Mouse (Mus musculus) kidney, postnatal 0 days (tissue): ENCODE measurements at regions not wholly inside any gene's neighbourhood (a gene's known extent, or its start where the extent isn't known, plus 50 kb on each side); places are given as distances from the start of the nearest gene placed in this dataset.
A peak's percentile ranks its signal among the peaks of the same experiment; 100 is the strongest.

Experiments used
- ATAC-seq: fragments of 200-750 bp; cut with Nextera tagmentation; replicated peaks from 2 replicates; pipeline ENCODE4 v1.8.0; 2017; ENCODE audit warnings: low read depth, moderate number of reproducible peaks, moderate TSS enrichment, moderate library complexity; ENCODE audit not compliant: low FRiP score
- DNase-seq: peaks from one replicate; pipeline ENCODE4 v3.0.0-alpha.2; 2016; ENCODE audit warnings: low spot score
- H3K27ac ChIP-seq: fragments of 300-500 bp; sonication (generic); 2 replicates; pipeline ENCODE4 v1.5.1; 2014; ENCODE audit warnings: mild to moderate bottlenecking
- H3K27me3 ChIP-seq: fragments of 300-500 bp; sonication (generic); 2 replicates; pipeline ENCODE4 v1.6.1; 2014; ENCODE audit warnings: low read length, mixed read lengths; ENCODE audit not compliant: insufficient read depth
- H3K36me3 ChIP-seq: fragments of 300-500 bp; sonication (generic); 2 replicates; pipeline ENCODE4 v1.6.1; 2014; ENCODE audit warnings: low read length, mixed read lengths; ENCODE audit not compliant: insufficient read depth
- H3K4me1 ChIP-seq: fragments of 300-500 bp; sonication (generic); replicated peaks from 2 replicates; pipeline ENCODE4 v1.6.1; 2014; ENCODE audit warnings: antibody characterized with exemption, low read length, mixed read lengths; ENCODE audit not compliant: insufficient read depth
- H3K4me2 ChIP-seq: fragments of 300-500 bp; sonication (generic); 2 replicates; pipeline ENCODE4 v1.6.1; 2014; ENCODE audit warnings: mild to moderate bottlenecking, low read length, moderate library complexity, mixed read lengths
- H3K4me3 ChIP-seq: fragments of 300-500 bp; sonication (generic); replicated peaks from 2 replicates; pipeline ENCODE4 v1.5.1; 2014; ENCODE audit warnings: low read depth, low read length
- H3K9ac ChIP-seq: fragments of 300-500 bp; sonication (generic); 2 replicates; pipeline ENCODE4 v1.6.1; 2014; ENCODE audit warnings: low read depth, low read length
- H3K9me3 ChIP-seq: fragments of 300-500 bp; sonication (generic); replicated peaks from 2 replicates; pipeline ENCODE4 v1.6.1; 2016; ENCODE audit warnings: low read length, inconsistent platforms, mixed read lengths
- CTCF ChIP-seq: IDR thresholded peaks from 2 replicates; pipeline ENCODE4 v1.5.1; 2016; ENCODE audit warnings: antibody characterized with exemption, low read depth, mild to moderate bottlenecking, moderate library complexity
- WGBS: fragments of 180-500 bp; shearing (Covaris S2); extraction: QIAGEN DNeasy Blood & Tissue Kit; methylation state at CpG from one replicate; pipeline ENCODE4 v1.1.7; 2014; 5-methylcytosine and 5-hydroxymethylcytosine counted together

DNA sequence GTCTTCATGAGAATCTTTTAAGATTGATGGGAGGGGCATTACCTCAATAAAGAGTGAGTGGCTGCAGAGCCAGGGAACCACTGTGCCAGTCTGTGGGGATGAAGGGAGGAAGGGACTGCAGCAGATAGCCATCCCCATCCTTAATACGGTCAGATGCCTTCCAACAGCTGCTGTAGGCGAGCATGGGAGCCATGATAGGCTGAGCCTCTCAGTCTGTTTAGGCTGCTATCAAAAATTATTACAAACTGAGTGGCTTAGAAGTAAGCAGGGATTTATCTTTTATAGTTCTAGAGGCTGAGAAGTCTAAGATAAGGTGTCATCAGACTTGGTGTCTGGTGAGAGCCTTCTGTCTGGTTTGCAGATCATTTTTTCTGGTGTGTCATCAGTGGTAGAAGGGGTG is 204.3 kb downstream of the Sec16b start:
- WGBS, result 77% methylated on average over 2 of the region's 2 CpGs
- no peak overlapping the region for H3K4me3 ChIP-seq

DNA sequence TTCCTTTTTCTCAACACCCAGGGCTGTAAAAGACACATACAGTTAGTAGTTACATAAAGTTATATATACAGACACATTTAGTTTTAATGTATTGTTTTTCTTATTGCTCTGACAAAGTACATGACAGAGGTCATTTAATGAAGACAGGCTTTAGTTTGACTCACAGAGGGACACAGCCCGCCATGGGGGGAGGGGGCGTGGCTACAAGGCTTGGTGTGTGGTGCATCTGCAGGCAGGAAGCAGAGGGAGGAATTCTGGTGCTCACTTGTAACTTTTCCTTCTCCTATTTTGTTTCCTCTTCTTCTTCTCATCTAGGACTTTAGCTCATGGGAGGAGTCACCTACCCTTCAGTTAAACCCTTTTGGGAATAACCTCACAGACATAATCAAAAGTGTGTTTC is 206.0 kb downstream of the Sec16b start:
- H3K4me3 ChIP-seq, result no peak overlapping the region
- H3K4me1 ChIP-seq, result no peaks in the 10 kb centered on the region
- no peak for TF ChIP-seq CTCF
- 48% methylated on average over 2 of the region's 2 CpGs for WGBS
- H3K27me3 ChIP-seq, result no peaks in the 10 kb centered on the region
- no peaks in the 10 kb centered on the region for H3K9me3 ChIP-seq
- no peak overlapping the region for H3K4me2 ChIP-seq
- no peak overlapping the region for H3K27ac ChIP-seq
- DNase-seq (no peak), ATAC-seq (no peak)
- no peaks in the 10 kb centered on the region for H3K36me3 ChIP-seq
- no peak overlapping the region for H3K9ac ChIP-seq

More for the DNA sequence above, 204.3 kb downstream of the Sec16b start:
- DNase-seq (no peak), ATAC-seq (no peak)
- no peaks in the 10 kb centered on the region for H3K4me1 ChIP-seq
- H3K9ac ChIP-seq, result no peak overlapping the region
- H3K27ac ChIP-seq, result no peak overlapping the region
- no peaks in the 10 kb centered on the region for H3K36me3 ChIP-seq
- H3K27me3 ChIP-seq, result no peaks in the 10 kb centered on the region
- no peaks in the 10 kb centered on the region for H3K9me3 ChIP-seq
- no peak overlapping the region for H3K4me2 ChIP-seq
- no peak for TF ChIP-seq CTCF

DNA sequence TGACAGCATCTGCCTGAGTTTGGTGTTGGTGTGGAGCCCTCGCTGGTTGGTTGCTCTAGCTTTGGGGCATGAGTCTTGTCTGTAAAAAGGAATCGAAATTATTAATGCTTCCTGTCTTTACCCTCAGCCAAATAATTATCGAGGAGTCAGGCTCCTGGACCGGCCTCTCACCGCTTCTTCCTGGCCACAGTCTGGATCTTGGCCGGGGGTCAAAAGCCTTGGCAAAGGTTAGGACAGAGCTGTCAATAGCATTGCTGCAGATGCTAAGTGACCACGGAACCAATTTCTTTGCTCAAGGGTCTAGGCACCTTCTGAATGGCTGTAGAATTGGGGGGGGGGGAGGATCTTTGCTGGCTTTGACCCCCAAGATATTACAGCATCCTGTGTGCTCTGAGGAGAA is 207.3 kb downstream of the Sec16b start:
- H3K27me3 ChIP-seq, result no peaks in the 10 kb centered on the region
- ATAC-seq (no peak), DNase-seq (no peak)
- WGBS, result 86% methylated on average over 7 of the region's 7 CpGs
- TF ChIP-seq CTCF, result no peak
- H3K4me2 ChIP-seq, result no peak overlapping the region
- H3K9me3 ChIP-seq, result no peaks in the 10 kb centered on the region
- H3K36me3 ChIP-seq, result no peaks in the 10 kb centered on the region
- no peak overlapping the region for H3K9ac ChIP-seq
- H3K4me1 ChIP-seq, result no peaks in the 10 kb centered on the region
- H3K27ac ChIP-seq, result no peak overlapping the region
- H3K4me3 ChIP-seq, result no peak overlapping the region

DNA sequence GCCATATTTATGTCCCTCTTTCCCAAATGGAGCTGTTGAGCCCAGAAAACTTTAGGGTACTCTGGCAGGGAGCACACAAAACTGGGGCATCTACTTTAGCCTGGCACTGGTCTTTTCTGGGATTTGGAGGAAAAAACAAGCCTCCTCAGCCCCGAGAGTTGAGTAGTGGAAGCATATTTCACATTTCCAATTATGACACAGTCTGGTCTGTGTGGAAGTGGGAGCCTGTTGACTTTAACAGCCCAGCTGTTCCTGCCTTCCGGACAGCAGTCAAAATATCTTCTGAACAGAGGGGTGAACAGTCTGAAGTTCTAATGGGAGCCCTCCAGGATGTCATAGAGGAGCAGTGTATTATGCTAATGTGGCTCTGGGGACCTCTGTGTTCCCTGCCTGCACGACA is 209.1 kb downstream of the Sec16b start:
- DNase-seq (peak; percentile 19), ATAC-seq (no peak)
- H3K9ac ChIP-seq, result no peak overlapping the region
- TF ChIP-seq CTCF, result no peak
- WGBS, result 61% methylated on average over 3 of the region's 3 CpGs
- H3K27ac ChIP-seq, result no peak overlapping the region
- H3K4me2 ChIP-seq, result no peak overlapping the region
- no peaks in the 10 kb centered on the region for H3K4me1 ChIP-seq
- no peaks in the 10 kb centered on the region for H3K36me3 ChIP-seq
- H3K4me3 ChIP-seq, result no peak overlapping the region
- no peaks in the 10 kb centered on the region for H3K27me3 ChIP-seq
- no peaks in the 10 kb centered on the region for H3K9me3 ChIP-seq

DNA sequence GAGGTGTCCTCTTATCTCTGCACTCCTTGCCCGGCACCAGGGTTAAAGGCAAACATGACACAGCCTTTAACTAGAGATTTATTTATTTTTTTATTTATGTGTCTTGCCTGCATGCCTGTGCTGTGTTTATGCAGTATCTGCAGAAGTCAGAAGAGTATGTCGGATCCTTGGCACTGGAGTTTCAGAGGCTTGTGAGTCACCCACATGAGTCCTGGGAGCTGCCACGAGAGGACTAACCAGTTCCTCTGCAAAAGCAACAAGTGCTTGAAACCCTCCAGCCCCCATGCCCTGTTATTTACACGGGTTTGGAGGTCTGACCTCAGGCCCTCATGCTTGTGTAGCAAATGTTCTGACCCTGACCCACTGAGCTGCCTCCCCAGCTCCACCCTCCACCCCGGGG is 210.6 kb downstream of the Sec16b start:
- no peaks in the 10 kb centered on the region for H3K27me3 ChIP-seq
- H3K4me3 ChIP-seq, result no peak overlapping the region
- no peak overlapping the region for H3K27ac ChIP-seq
- H3K9me3 ChIP-seq, result no peaks in the 10 kb centered on the region
- H3K36me3 ChIP-seq, result no peaks in the 10 kb centered on the region
- no peaks in the 10 kb centered on the region for H3K4me1 ChIP-seq
- H3K4me2 ChIP-seq, result no peak overlapping the region
- no peak for TF ChIP-seq CTCF
- 38% methylated on average over 5 of the region's 5 CpGs for WGBS
- H3K9ac ChIP-seq, result no peak overlapping the region
- ATAC-seq (no peak), DNase-seq (no peak)

DNA sequence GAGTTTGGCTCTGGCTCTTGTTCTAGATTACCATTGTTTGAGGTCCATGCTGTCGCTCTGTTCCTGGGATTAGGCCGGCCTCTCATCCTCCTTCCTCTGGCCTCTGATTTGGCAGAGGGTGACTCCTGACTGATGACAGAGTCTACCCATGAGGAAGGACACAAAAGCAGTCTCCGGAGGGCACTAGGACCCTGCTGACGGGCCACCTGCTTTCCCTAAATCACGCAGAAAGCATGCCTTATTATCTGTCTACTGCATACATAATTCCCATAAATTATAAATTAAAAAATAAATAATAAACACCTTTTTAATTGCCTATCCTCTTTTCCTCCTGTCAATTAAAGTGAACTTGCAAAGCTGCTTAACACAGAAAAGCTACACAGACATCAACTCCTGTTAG is 215.4 kb downstream of the Sec16b start:
- DNase-seq (no peak), ATAC-seq (no peak)
- Histone ChIP-seq H3K4me2 (no peak overlapping the region), H3K36me3 (no peaks in the 10 kb centered on the region), H3K9ac (no peak overlapping the region), H3K27ac (no peak overlapping the region), H3K4me1 (no peaks in the 10 kb centered on the region), H3K27me3 (no peaks in the 10 kb centered on the region), H3K9me3 (no peaks in the 10 kb centered on the region), H3K4me3 (no peak overlapping the region)
- TF ChIP-seq CTCF, result no peak
- WGBS, result 89% methylated on average over 5 of the region's 5 CpGs

DNA sequence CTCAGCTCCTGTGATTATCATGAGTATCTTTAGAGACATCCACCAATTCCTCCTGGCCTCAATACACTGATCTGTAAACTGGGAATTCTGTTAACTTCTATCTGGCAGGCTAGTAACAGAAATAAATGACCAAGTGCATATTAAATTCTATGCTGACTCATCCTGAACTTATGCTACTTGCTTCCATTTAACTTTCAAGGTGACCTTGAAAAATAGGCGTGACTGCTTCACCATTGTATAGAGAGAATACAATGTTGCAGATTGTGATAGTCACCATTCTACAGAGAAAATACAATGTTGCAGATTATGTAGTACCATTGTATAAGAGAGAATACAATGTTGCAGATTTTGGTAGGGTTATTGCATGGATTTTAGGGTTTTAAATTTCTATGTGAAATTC is 224.6 kb downstream of the Sec16b start:
- no peak overlapping the region for H3K27ac ChIP-seq
- H3K9me3 ChIP-seq, result no peaks in the 10 kb centered on the region
- no peak for TF ChIP-seq CTCF
- no peaks in the 10 kb centered on the region for H3K27me3 ChIP-seq
- H3K4me2 ChIP-seq, result no peak overlapping the region
- no peaks in the 10 kb centered on the region for H3K36me3 ChIP-seq
- no peaks in the 10 kb centered on the region for H3K4me1 ChIP-seq
- no peak for DNase-seq
- no peak overlapping the region for H3K4me3 ChIP-seq
- no peak overlapping the region for H3K9ac ChIP-seq
- ATAC-seq, result no peak
- 89% methylated on average over 1 of the region's 1 CpGs for WGBS
